9 mouse cellular contexts compared by ENCODE assay signal in genomic region chr4:122923392-122924344, GRCm38 (mm10). TPM values are rescaled to one million over a fixed set of nuclear protein-coding genes. Genes with fewer than 3 reads are reported as not detected.
A peak's percentile ranks its signal among the peaks of the same experiment; 100 is the strongest.
DNase-seq lines count a peak whose midpoint lies in the region; ATAC-seq and TF ChIP-seq lines count a peak whose summit lies in the region.
"Had no signal": no experiment of that assay in that cellular context is flagged by ENCODE, and none has a peak within 500 bp of the region (broad histone marks: within the 10 kb centered on the region; RNA-seq: fewer than 3 reads in every experiment).

No protein-coding gene starts in this region.

- no peaks in the 10 kb centered on the region for H3K36me3 ChIP-seq in hindbrain, embryonic 10.5 days
- no peaks in the 10 kb centered on the region for H3K36me3 ChIP-seq in hindbrain, embryonic 13.5 days
- no peaks in the 10 kb centered on the region for H3K36me3 ChIP-seq in kidney, postnatal 0 days (ENCODE audit: insufficient read depth, low read length)

- TF ChIP-seq POLR2A in bone marrow macrophage, adult 2 months (IDR thresholded peaks at IDR 0.05; ENCODE audit: borderline replicate concordance, low read depth, low read length): no peak

- peak overlapping the region; percentile 70; the same call in 1 of the 2 replicates for H3K27ac ChIP-seq in hindbrain, embryonic 10.5 days
- H3K27ac ChIP-seq in hindbrain, embryonic 13.5 days: no peak overlapping the region
- peak overlapping the region; percentile 81 for H3K27ac ChIP-seq in bone marrow macrophage, adult 2 months (ENCODE audit: insufficient read depth, low read depth, low read length)
- H3K27ac ChIP-seq in gastrocnemius, adult 2 months: peak overlapping the region; percentile 56
- 0 out of 2 replicates have a peak overlapping the region, but pooled peaks have one; percentile 58 for H3K27ac ChIP-seq in kidney, postnatal 0 days

- no peak overlapping the region for H3K4me2 ChIP-seq in hindbrain, embryonic 13.5 days
- H3K4me2 ChIP-seq in kidney, postnatal 0 days (ENCODE audit: low read length): no peak overlapping the region

- no peaks in the 10 kb centered on the region for H3K9me3 ChIP-seq in hindbrain, embryonic 10.5 days
- H3K9me3 ChIP-seq in hindbrain, embryonic 13.5 days: no peaks in the 10 kb centered on the region
- no peaks in the 10 kb centered on the region for H3K9me3 ChIP-seq in kidney, postnatal 0 days (replicated peaks; ENCODE audit: low read length)

- no peak for DNase-seq in hindbrain, embryonic 10.5 days (ENCODE audit: low spot score)
- DNase-seq in gastrocnemius, adult 2 months: peak; percentile 53
- DNase-seq in kidney, postnatal 0 days (ENCODE audit: low spot score): peak; percentile 17
- no peak for DNase-seq in yolk sac, embryonic 10.5 days (ENCODE audit: low spot score)
- DNase-seq in right cerebral cortex, postnatal 4 days: no peak
- DNase-seq: cerebellum, postnatal 25 days had no signal

- no peaks in the 10 kb centered on the region for H3K27me3 ChIP-seq in hindbrain, embryonic 10.5 days (ENCODE audit: insufficient read depth, poor library complexity, severe bottlenecking)
- H3K27me3 ChIP-seq in hindbrain, embryonic 13.5 days: no peaks in the 10 kb centered on the region
- H3K27me3 ChIP-seq in kidney, postnatal 0 days (ENCODE audit: insufficient read depth, low read length): no peaks in the 10 kb centered on the region

- intact Hi-C loops in gastrocnemius, adult 2 months (cut with DNase I): no loop called here

- no peak overlapping the region for H3K9ac ChIP-seq in hindbrain, embryonic 13.5 days
- 0 out of 2 replicates have a peak overlapping the region, but pooled peaks have one; percentile 18 for H3K9ac ChIP-seq in kidney, postnatal 0 days (ENCODE audit: low read depth, low read length)

- TF ChIP-seq CTCF in bone marrow macrophage, adult 2 months (IDR thresholded peaks at IDR 0.05; ENCODE audit: low read depth, low read length): no peak
- no peak for TF ChIP-seq CTCF in gastrocnemius, adult 2 months (IDR thresholded peaks at IDR 0.05)
- no peak for TF ChIP-seq CTCF in kidney, postnatal 0 days (IDR thresholded peaks at IDR 0.05; ENCODE audit: low read depth)

- ATAC-seq in hindbrain, embryonic 13.5 days (ENCODE audit: low FRiP score): no peak
- peak; percentile 84 for ATAC-seq in kidney, postnatal 0 days (replicated peaks; ENCODE audit: low FRiP score, low read depth)
- ATAC-seq in frontal cortex, adult (ENCODE audit: low TSS enrichment): no peak

- 90% methylated on average over 15 of the region's 15 CpGs for WGBS in hindbrain, embryonic 10.5 days
- 87% methylated on average over 15 of the region's 15 CpGs for WGBS in hindbrain, embryonic 13.5 days
- 70% methylated on average over 15 of the region's 15 CpGs for WGBS in kidney, postnatal 0 days

- no peak overlapping the region for H3K4me3 ChIP-seq in hindbrain, embryonic 10.5 days
- H3K4me3 ChIP-seq in hindbrain, embryonic 13.5 days: no peak overlapping the region
- H3K4me3 ChIP-seq in bone marrow macrophage, adult 2 months (ENCODE audit: insufficient read depth, low read length): no peak overlapping the region
- H3K4me3 ChIP-seq in gastrocnemius, adult 2 months: no peak overlapping the region
- H3K4me3 ChIP-seq in kidney, postnatal 0 days (replicated peaks; ENCODE audit: low read depth, low read length): no peak overlapping the region

- H3K4me1 ChIP-seq in hindbrain, embryonic 10.5 days (replicated peaks): peaks cover 13% of the 10 kb centered on the region
- no peaks in the 10 kb centered on the region for H3K4me1 ChIP-seq in hindbrain, embryonic 13.5 days (replicated peaks)
- H3K4me1 ChIP-seq in bone marrow macrophage, adult 2 months (ENCODE audit: control insufficient read depth, insufficient read depth, low read length): peaks cover 22% of the 10 kb centered on the region
- H3K4me1 ChIP-seq in kidney, postnatal 0 days (replicated peaks; ENCODE audit: insufficient read depth, low read length): no peaks in the 10 kb centered on the region

RNA-seq across cellular contexts. Expression of gene Mfsd2a, which starts 37.3 kb away (rescaled TPM):
- 26.8 and 28.9 TPM in 2 replicates for polyA plus RNA-seq in hindbrain, embryonic 10.5 days (2016; fragmentation: Nextera tagmentation; extraction: Ambion mirVana)
- polyA plus RNA-seq in hindbrain, embryonic 13.5 days (2015; fragmentation: Nextera tagmentation; extraction: Ambion mirVana): 29.6 and 36.7 TPM in 2 replicates
- not detected in 2 replicates for polyA plus RNA-seq in bone marrow macrophage, adult 2 months (2012; ENCODE audit: insufficient read depth, insufficient read length, missing spikeins)
- under 1 TPM in 1 of 2 experiments, not detected in 1; 0.10 TPM for total RNA-seq in gastrocnemius, adult 2 months (2021)
- polyA plus RNA-seq in kidney, postnatal 0 days (2015; fragmentation: Nextera tagmentation; extraction: Ambion mirVana): 1.8 and 2.1 TPM in 2 replicates

RNA-seq across cellular contexts. Expression of gene Cap1, which starts 37.8 kb away (rescaled TPM):
- polyA plus RNA-seq in hindbrain, embryonic 10.5 days (2016; fragmentation: Nextera tagmentation; extraction: Ambion mirVana): 66.8 and 79.3 TPM in 2 replicates
- polyA plus RNA-seq in hindbrain, embryonic 13.5 days (2015; fragmentation: Nextera tagmentation; extraction: Ambion mirVana): 76.0 and 82.5 TPM in 2 replicates
- polyA plus RNA-seq in bone marrow macrophage, adult 2 months (2012; ENCODE audit: insufficient read depth, insufficient read length, missing spikeins): 495 and 593 TPM in 2 replicates
- 10 to 100 TPM; 17.4 to 25.5 TPM for total RNA-seq in gastrocnemius, adult 2 months (2021)
- polyA plus RNA-seq in kidney, postnatal 0 days (2015; fragmentation: Nextera tagmentation; extraction: Ambion mirVana): 63.7 and 71.2 TPM in 2 replicates

Comparison
In these comparisons a context has a peak if more than half of its experiments do, and no peak if none do; other contexts are left out.
1. DNase-seq: peak in gastrocnemius, adult 2 months (single experiment) and kidney, postnatal 0 days (single experiment); none in hindbrain, embryonic 10.5 days (single experiment), yolk sac, embryonic 10.5 days (single experiment) and right cerebral cortex, postnatal 4 days (single experiment).